Mouse (Mus musculus): Measurements from ENCODE around the gene Dnajc13.
A peak's percentile ranks its signal among the peaks of the same experiment; 100 is the strongest.

Dnajc13 gene

DNA sequence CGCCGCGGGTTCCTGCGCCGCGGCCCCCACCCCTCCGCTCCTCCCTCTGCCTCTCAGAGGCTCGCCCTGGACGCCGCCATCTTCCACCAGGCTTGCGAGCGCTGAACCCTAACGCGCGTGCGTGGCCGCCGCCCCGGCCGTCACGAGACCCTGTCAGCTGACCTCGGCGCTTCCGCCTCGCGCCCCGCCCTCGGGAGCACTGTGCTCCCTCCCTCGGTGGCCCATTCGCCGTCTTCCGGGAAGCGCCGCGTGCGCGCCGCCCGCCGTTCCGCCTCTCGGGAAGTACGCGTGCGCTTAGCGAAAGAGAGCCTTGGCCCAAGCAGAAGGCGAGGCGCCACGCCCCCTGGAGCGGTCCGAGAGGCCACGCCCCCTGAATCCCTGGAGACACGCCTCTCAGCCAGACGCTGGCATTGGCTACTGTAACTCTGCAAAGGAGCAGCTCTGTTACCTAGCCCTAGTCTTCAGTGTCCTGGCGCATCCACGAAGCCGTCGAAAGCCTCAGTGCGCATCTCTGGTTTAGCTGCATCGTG is at the start of gene Dnajc13:
Gene Dnajc13, minus strand, starts transcription at position 108 of the 530 bp plus-strand sequence.
- peak; percentile 99 for DNase-seq (ENCODE audit: low spot score in 2 of 2)

- peak; percentile 26 to 32 for DNase-seq (ENCODE audit: low spot score in 2 of 2)
Observed at GRCm38 (mm10) chr9:104306734-104307133, 44.0 kb upstream of the Dnajc13 start.

DNA sequence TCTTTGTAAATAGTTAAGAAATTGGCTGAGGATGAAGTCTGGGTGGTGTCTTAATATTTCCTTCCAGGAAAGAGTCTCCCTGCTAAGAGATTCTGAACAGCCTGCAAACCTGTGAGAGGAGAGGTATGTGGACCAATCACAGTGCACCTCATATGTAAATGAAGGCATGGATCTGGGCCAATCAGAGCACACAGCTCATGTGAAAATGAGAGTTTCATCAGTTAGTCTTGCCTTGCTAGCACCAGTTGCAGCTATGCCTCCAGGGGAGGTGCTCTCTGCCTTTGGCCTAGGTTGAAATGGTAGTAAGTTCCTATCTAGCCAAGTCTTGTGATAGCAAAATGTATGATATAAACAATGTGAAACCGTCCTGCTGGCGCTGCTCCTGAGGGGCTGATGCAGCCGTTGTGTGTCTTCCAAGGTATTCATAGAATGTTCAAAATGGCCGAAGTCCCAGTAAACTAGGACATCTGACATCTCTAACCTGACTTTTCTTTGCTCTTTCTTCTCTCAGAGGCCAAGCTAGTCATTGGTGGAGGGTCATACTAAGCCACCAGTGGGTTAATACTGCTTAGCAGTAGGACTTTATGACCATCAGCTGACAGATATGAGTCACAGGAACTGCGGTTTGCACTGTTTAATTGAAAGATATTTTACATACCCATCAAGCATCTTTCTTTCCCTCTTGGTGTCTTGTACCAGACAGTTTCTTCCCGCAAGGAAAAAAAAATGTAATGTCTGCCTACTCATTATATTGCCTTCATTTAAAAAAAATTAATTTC is 42.8 kb upstream of the Dnajc13 start:
- DNase-seq (ENCODE audit: low spot score in 2 of 2): no peak

DNA sequence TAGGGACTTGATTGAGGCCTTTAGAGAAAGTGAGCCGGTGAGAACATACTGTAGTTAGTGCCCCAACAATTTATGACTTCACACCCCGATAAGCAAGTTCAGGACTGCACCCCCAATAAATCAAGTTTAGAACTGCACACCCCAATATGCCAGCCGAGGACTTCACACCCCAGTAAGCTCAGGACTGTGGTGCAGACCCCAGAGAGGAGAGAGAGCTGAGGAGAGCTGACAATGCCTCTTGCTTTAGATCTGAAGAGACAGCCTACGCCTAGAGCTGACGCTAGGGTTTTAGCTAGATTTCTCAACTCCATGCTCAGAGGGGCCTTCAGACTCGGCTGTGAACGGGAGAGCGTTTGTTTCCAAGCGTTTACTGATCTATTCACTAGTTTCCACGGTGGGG is 42.1 kb upstream of the Dnajc13 start:
- no peak for DNase-seq (ENCODE audit: low spot score in 2 of 2)

- no peak for DNase-seq (ENCODE audit: low spot score in 2 of 2)
Observed at GRCm38 (mm10) chr9:104304376-104304775, 41.6 kb upstream of the Dnajc13 start.

- no peak for DNase-seq (ENCODE audit: low spot score in 2 of 2)
Observed at GRCm38 (mm10) chr9:104300569-104300968, 37.8 kb upstream of the Dnajc13 start.

GRCm38 (mm10) chr9:104297041-104297440 is 34.3 kb upstream of the Dnajc13 start:
- DNase-seq (ENCODE audit: low spot score in 2 of 2): no peak

DNA sequence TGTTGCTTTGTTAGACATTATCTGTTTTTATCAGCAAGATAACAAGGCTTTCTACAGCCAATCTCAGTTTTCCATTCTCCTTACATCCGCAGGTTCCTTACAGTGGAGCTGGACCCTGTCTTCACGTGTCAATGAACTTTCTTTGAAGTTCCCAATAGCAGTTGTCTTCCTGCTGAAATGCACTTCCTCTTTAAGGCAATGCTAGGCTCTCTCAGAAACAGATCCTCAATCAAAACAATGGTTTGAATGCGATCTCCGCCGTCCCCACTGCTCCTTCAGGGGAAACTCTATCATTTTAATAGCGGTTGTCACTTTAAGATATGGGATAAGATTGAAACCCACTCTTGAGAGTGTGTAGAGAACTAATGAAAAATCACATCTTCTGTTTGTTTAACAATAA is 22.2 kb upstream of the Dnajc13 start:
- DNase-seq (ENCODE audit: low spot score in 2 of 2): no peak

GRCm38 (mm10) chr9:104282536-104282935 is 19.8 kb upstream of the Dnajc13 start:
- no peak for DNase-seq (ENCODE audit: low spot score in 2 of 2)

GRCm38 (mm10) chr9:104281737-104282136 is 19.0 kb upstream of the Dnajc13 start:
- DNase-seq (ENCODE audit: low spot score in 2 of 2): no peak

DNA sequence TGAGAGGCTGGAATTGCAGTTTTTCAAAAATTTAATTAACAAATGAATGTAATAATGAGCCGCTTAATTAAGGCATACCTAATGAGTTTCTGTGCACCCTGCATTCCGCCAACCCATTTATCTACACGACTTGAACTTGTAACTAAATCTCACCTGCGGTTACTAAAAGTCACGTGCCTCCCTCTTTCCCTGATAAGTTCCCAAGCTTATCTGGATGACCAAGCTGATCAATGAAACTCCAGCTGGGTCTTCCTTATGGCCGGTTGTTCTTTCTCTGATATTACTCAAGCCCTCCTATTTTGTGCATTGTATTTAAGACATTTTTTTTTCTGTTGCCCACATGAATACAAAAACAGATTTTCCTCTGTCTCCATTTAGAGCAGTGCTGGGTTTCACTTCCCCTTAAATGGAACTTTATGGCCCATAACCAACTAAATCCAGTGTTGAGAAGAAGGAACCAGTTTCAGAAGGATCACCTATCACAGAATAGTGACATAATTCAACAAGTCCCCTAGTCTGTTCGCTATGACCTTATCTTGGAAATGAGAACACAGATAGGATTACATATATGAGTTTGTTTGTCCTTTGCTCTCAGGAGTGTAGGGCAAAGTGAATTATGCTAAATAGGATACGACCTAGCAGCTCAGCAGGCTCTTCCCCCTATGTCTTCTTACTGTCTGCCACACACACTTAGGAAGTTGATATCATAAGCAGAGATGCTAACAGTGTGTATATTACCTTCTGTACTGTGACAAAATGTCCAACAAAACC is 18.2 kb upstream of the Dnajc13 start:
- DNase-seq (ENCODE audit: low spot score in 2 of 2): no peak

GRCm38 (mm10) chr9:104277528-104278162 is 14.9 kb upstream of the Dnajc13 start:
- DNase-seq (ENCODE audit: low spot score in 2 of 2): no peak

GRCm38 (mm10) chr9:104275084-104275785 is 12.5 kb upstream of the Dnajc13 start:
- DNase-seq (ENCODE audit: low spot score in 2 of 2): no peak

DNA sequence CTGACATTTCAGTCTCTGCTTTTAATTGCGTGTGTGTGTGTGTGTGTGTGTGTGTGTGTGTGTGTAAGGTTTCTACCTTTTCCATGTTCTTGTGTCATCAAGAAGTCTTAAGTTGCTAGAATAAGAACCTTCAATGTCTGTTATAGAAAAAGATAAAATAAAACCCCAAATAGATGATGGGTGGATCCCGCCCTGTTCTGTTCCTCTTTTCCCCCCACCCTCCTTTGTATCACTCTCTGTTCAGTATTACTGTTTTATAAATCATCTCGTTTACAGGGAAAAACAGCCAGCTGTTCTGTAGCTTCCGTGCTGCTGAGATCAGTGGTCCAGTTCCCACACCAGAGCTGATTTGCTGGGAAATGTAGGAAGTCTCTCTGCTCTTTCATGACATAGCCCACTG is 9.3 kb upstream of the Dnajc13 start:
- no peak for DNase-seq (ENCODE audit: low spot score in 2 of 2)

DNA sequence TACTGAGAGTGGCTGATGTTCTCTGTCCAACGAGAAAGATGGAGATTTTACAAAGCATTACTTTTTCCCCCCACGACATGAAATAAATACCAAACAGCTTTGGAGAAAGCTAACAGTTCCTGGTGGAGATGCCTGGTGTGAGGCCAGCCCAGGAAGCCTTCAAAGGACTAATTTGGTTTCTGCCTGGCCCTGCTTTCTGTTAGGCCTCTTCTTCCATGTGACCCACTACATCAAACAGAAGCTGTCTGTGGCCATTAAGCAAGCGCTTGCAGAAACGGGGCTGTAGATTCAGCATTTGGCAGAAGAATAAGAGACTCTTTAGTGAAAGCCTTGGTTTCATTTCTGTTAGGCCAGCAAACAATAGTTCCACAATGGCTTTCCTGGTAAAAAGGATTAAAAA is 8.9 kb upstream of the Dnajc13 start:
- DNase-seq (ENCODE audit: low spot score in 2 of 2): no peak

DNA sequence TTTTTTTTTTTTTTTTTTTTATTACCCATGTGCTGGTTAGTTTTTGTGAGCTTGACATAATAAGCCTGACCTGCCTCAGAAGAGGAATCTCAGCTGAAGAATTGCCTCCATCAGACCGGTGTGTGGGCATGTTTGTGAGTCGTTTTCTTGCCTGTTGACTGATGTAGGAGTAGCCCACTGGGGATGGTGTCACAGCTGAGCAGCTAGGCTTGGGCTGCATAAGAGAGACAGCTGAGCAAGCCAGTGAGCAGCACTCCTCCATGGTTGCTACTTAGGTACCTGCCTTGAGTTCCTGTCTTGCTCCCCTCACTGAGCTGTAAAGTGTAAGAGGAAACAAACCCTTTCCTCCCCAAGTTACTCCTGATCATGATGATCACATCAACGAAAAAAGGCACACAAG is 7.2 kb upstream of the Dnajc13 start:
- no peak for DNase-seq (ENCODE audit: low spot score in 2 of 2)

GRCm38 (mm10) chr9:104269349-104269871 is 6.7 kb upstream of the Dnajc13 start:
- peak; percentile 15 to 28 for DNase-seq (ENCODE audit: low spot score in 2 of 2)

GRCm38 (mm10) chr9:104264567-104264966 is 1.8 kb upstream of the Dnajc13 start:
- DNase-seq (ENCODE audit: low spot score in 2 of 2): no peak

DNA sequence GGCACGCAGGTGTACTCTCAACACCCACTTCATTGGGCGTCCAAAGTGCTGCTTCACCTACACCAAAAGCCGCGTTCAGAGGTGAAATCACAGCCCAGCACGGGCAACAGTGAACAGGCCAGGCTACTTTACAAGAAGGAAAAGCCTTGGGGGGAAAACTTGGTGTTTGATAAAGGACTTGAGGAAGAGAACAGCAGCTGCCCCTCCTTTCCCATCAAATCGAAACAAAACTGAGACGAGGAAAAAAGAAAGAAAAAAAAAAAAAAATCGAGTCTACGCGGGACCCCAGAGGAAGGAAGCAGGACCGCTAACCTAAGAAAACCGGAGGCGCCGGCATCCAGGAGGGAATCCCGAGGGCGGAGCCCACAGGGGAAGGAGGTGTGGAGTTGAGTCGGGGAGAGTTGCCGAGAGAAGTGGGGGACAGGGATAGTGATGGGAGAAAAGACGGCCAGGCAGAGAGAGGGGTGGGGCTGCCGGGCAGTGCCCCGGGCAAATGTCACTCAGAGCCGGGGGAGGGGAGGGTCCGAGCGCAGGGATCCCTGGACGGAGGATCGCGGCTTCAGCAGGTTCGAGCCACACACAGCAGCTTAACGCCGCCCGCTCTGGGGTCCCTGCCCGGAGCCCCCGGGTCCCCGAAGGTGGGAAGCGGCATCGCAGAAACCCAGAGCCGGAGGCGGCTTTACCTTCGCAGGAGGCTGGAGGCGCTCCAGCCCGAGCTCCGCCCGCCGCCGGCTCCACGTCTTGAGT is 541 bp downstream of the Dnajc13 start:
- DNase-seq (ENCODE audit: low spot score in 2 of 2): peak in 1 of 2 experiments; percentile 22

GRCm38 (mm10) chr9:104260306-104260705 is 2.4 kb downstream of the Dnajc13 start:
- DNase-seq (ENCODE audit: low spot score in 2 of 2): no peak

DNA sequence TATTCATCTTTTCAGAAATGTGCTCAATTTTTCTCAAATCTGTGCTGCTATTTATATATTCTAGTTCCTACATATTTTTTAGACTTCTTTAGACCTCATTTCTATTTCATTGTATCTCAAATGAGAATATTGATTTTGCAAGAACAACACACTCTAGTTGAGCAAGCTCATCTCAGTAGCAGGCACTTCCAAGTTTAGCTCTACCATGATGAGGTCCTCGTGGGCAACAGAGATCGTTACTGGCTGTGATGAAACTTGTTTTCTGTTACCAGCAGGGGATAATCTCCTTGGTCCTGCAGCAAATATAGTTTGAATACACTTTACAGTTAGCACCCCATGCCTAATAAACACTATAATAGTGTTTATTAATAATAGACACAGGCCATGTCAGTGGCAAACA is 6.6 kb downstream of the Dnajc13 start:
- no peak for DNase-seq (ENCODE audit: low spot score in 2 of 2)

All from spleen, postnatal 36 days (tissue).